Mouse (Mus musculus) intestine, embryonic 16.5 days (tissue): Measurements from ENCODE around the gene Scrn2. TPM values are rescaled to one million over a fixed set of nuclear protein-coding genes. Genes with fewer than 3 reads are reported as not detected.

Experiments
- ATAC-seq: fragments of 200-750 bp; cut with Nextera tagmentation; 2 replicates; pipeline ENCODE4 v1.8.0; 2017; ENCODE audit warnings: moderate TSS enrichment, moderate library complexity
- H3K27ac ChIP-seq: fragments of 300-500 bp; sonication (generic); 2 replicates; pipeline ENCODE4 v1.5.1; 2014; ENCODE audit warnings: mild to moderate bottlenecking, low read length
- H3K27me3 ChIP-seq: fragments of 300-500 bp; sonication (generic); replicated peaks from 2 replicates; pipeline ENCODE4 v1.6.1; 2014; ENCODE audit warnings: low read length, control low read depth, mixed read lengths; ENCODE audit not compliant: control insufficient read depth, insufficient read depth
- H3K36me3 ChIP-seq: fragments of 300-500 bp; sonication (generic); 2 replicates; pipeline ENCODE4 v1.6.1; 2014; ENCODE audit warnings: low read length, control low read depth; ENCODE audit not compliant: control insufficient read depth, insufficient read depth
- H3K4me1 ChIP-seq: fragments of 300-500 bp; sonication (generic); 2 replicates; pipeline ENCODE4 v1.6.1; 2014; ENCODE audit warnings: low read length, control low read depth, mixed read lengths; ENCODE audit not compliant: control insufficient read depth, insufficient read depth
- H3K4me2 ChIP-seq: fragments of 300-500 bp; sonication (generic); 2 replicates; pipeline ENCODE4 v1.6.1; 2014; ENCODE audit warnings: low read depth, low read length, control low read depth
- H3K4me3 ChIP-seq: fragments of 300-500 bp; sonication (generic); 2 replicates; pipeline ENCODE4 v1.5.1; 2014; ENCODE audit warnings: mild to moderate bottlenecking, low read length
- H3K9ac ChIP-seq: fragments of 300-500 bp; sonication (generic); 2 replicates; pipeline ENCODE4 v1.6.1; 2014; ENCODE audit warnings: low read depth, low read length
- H3K9me3 ChIP-seq: fragments of 300-500 bp; sonication (generic); 2 replicates; pipeline ENCODE4 v1.6.1; 2016; ENCODE audit warnings: low read length, control low read depth; ENCODE audit not compliant: control insufficient read depth
- WGBS: fragments of 180-500 bp; shearing (Covaris S2); extraction: QIAGEN DNeasy Blood & Tissue Kit; methylation state at CpG from one replicate; pipeline ENCODE4 v1.1.7; 2014; 5-methylcytosine and 5-hydroxymethylcytosine counted together
- polyA plus RNA-seq: library from polyadenylated mRNA; unstranded; fragments of >200 nt; fragmentation: Nextera tagmentation; extraction: Ambion mirVana; gene quantifications from 2 replicates; pipeline ENCODE4 v1.2.1, GENCODE M21; 2015

Scrn2 gene
- polyA plus RNA-seq, 1 experiment from 2014 or later: 26.9 TPM

- Histone ChIP-seq H3K4me2 (no peak overlapping the region), H3K4me3 (no peak overlapping the region), H3K4me1 (peaks cover 14% of the 10 kb centered on the region), H3K9me3 (no peaks in the 10 kb centered on the region), H3K27ac (no peak overlapping the region), H3K9ac (no peak overlapping the region), H3K36me3 (peaks cover 8% of the 10 kb centered on the region), H3K27me3 (no peaks in the 10 kb centered on the region)
- no peak for ATAC-seq
- 81% methylated on average over 7 of the region's 7 CpGs for WGBS
Measured at GRCm38 (mm10) chr11:97045861-97046260, 16.1 kb downstream of the Scrn2 start.

GRCm38 (mm10) chr11:97048090-97048650 lies 18.4 kb downstream of the Scrn2 start:
- H3K9ac ChIP-seq: no peak overlapping the region
- H3K27me3 ChIP-seq: no peaks in the 10 kb centered on the region
- no peak for ATAC-seq
- H3K9me3 ChIP-seq: no peaks in the 10 kb centered on the region
- no peak overlapping the region for H3K27ac ChIP-seq
- H3K4me2 ChIP-seq: no peak overlapping the region
- peaks cover 8% of the 10 kb centered on the region for H3K36me3 ChIP-seq
- 77% methylated on average over 8 of the region's 8 CpGs for WGBS
- H3K4me1 ChIP-seq: peaks cover 20% of the 10 kb centered on the region
- no peak overlapping the region for H3K4me3 ChIP-seq

GRCm38 (mm10) chr11:97049492-97050085 lies 19.9 kb downstream of the Scrn2 start:
- Histone ChIP-seq H3K4me1 (peaks cover 20% of the 10 kb centered on the region), H3K36me3 (peaks cover 11% of the 10 kb centered on the region), H3K9ac (0 out of 2 replicates have a peak overlapping the region, but pooled peaks have one; percentile 86), H3K4me2 (no peak overlapping the region), H3K27me3 (no peaks in the 10 kb centered on the region), H3K9me3 (no peaks in the 10 kb centered on the region), H3K4me3 (no peak overlapping the region), H3K27ac (peak overlapping the region; percentile 84)
- ATAC-seq: no peak
- 74% methylated on average over 6 of the region's 6 CpGs for WGBS

GRCm38 (mm10) chr11:97050216-97050943 lies 20.6 kb downstream of the Scrn2 start, which contains the start of gene Osbpl7:
Gene Osbpl7, plus strand, starts transcription at chr11:97050628.
- Histone ChIP-seq H3K4me3 (peak within 1 kb of the TSS; percentile 80), H3K9me3 (no peaks in the 10 kb centered on the region), H3K4me1 (peaks cover 20% of the 10 kb centered on the region), H3K27me3 (no peaks in the 10 kb centered on the region), H3K27ac (peak within 1 kb of the TSS; percentile 84), H3K4me2 (peak within 1 kb of the TSS; percentile 78), H3K9ac (peak within 1 kb of the TSS; percentile 86), H3K36me3 (peaks cover 18% of the 10 kb centered on the region)
- 5% methylated on average over 18 of the region's 18 CpGs for WGBS
- peak; percentile 76 for ATAC-seq

GRCm38 (mm10) chr11:97050944-97051586 lies 21.3 kb downstream of the Scrn2 start:
- peak; percentile 18; the same call in 1 of the 2 replicates for ATAC-seq
- 19% methylated on average over 13 of the region's 13 CpGs for WGBS

GRCm38 (mm10) chr11:97052219-97052646 lies 22.5 kb downstream of the Scrn2 start:
- H3K9ac ChIP-seq: peak overlapping the region; percentile 86
- peak overlapping the region; percentile 78 for H3K4me2 ChIP-seq
- H3K9me3 ChIP-seq: no peaks in the 10 kb centered on the region
- H3K36me3 ChIP-seq: peaks cover 26% of the 10 kb centered on the region
- 15% methylated on average over 11 of the region's 11 CpGs for WGBS
- peak overlapping the region; percentile 84 for H3K27ac ChIP-seq
- no peaks in the 10 kb centered on the region for H3K27me3 ChIP-seq
- peaks cover 20% of the 10 kb centered on the region for H3K4me1 ChIP-seq
- H3K4me3 ChIP-seq: peak overlapping the region; percentile 80
- ATAC-seq: peak; percentile 87

More at GRCm38 (mm10) chr11:97050944-97051586, 21.3 kb downstream of the Scrn2 start:
- H3K4me3 ChIP-seq: peak overlapping the region; percentile 80
- H3K36me3 ChIP-seq: peaks cover 24% of the 10 kb centered on the region
- H3K27ac ChIP-seq: peak overlapping the region; percentile 84
- H3K27me3 ChIP-seq: no peaks in the 10 kb centered on the region
- peak overlapping the region; percentile 86 for H3K9ac ChIP-seq
- no peaks in the 10 kb centered on the region for H3K9me3 ChIP-seq
- H3K4me2 ChIP-seq: peak overlapping the region; percentile 78
- H3K4me1 ChIP-seq: peaks cover 20% of the 10 kb centered on the region

GRCm38 (mm10) chr11:97063274-97063920 lies 33.7 kb downstream of the Scrn2 start:
- H3K9ac ChIP-seq: no peak overlapping the region
- no peaks in the 10 kb centered on the region for H3K9me3 ChIP-seq
- peaks cover 3% of the 10 kb centered on the region; the same call in 1 of the 2 replicates for H3K4me1 ChIP-seq
- H3K27me3 ChIP-seq: no peaks in the 10 kb centered on the region
- WGBS: 53% methylated on average over 9 of the region's 9 CpGs
- H3K36me3 ChIP-seq: peaks cover 8% of the 10 kb centered on the region
- H3K27ac ChIP-seq: no peak overlapping the region; the same call in 1 of the 2 replicates
- H3K4me2 ChIP-seq: no peak overlapping the region
- no peak overlapping the region for H3K4me3 ChIP-seq
- ATAC-seq: no peak

- Histone ChIP-seq H3K9ac (no peak overlapping the region), H3K4me3 (no peak overlapping the region), H3K4me2 (no peak overlapping the region), H3K4me1 (peaks cover 3% of the 10 kb centered on the region; the same call in 1 of the 2 replicates), H3K36me3 (peaks cover 8% of the 10 kb centered on the region), H3K27me3 (no peaks in the 10 kb centered on the region), H3K27ac (no peak overlapping the region), H3K9me3 (no peaks in the 10 kb centered on the region)
- no peak for ATAC-seq
- 89% methylated on average over 3 of the region's 3 CpGs for WGBS
Measured at GRCm38 (mm10) chr11:97063921-97064295, 34.2 kb downstream of the Scrn2 start.
